Mouse (Mus musculus): Measurements from ENCODE around the gene Klf9. TPM values are rescaled to one million over a fixed set of nuclear protein-coding genes. Genes with fewer than 3 reads are reported as not detected.

Klf9 gene
- polyA plus RNA-seq, 2 experiments: 0.74 to 0.86 TPM

GRCm38 (mm10) chr19:23147026-23147966, 6.3 kb downstream of the Klf9 start:
- no peak for ATAC-seq (ENCODE audit: insufficient read depth)

GRCm38 (mm10) chr19:23149465-23150410, 8.7 kb downstream of the Klf9 start:
- Histone ChIP-seq H3K4me2 (ENCODE audit: low read depth) (no peak overlapping the region), H3K9ac (replicated peaks) (no peak overlapping the region), H3K9me3 (ENCODE audit: control insufficient read depth, low read length) (no peaks in the 10 kb centered on the region), H3K4me3 (ENCODE audit: insufficient read depth in 1 of 2, low read depth in 2 of 2, low read length in 2 of 2) (no peak overlapping the region), H3K27me3 (ENCODE audit: control insufficient read depth, insufficient read depth, low read length) (no peaks in the 10 kb centered on the region), H3K36me3 (replicated peaks; ENCODE audit: control insufficient read depth, insufficient read depth, low read depth) (no peaks in the 10 kb centered on the region), H3K27ac (peak overlapping the region; percentile 9; the same call in 1 of the 2 replicates), H3K4me1 (replicated peaks; ENCODE audit: control insufficient read depth in 2 of 2, insufficient read depth in 2 of 2, low read length in 1 of 2) (peaks cover 22 to 52% of the 10 kb centered on the region in 2 experiments)
- no peak for TF ChIP-seq CTCF (IDR thresholded peaks at IDR 0.05; ENCODE audit: low read depth)
- no peak for TF ChIP-seq EP300 (IDR thresholded peaks at IDR 0.05; ENCODE audit: low read depth)
- DNase-seq (ENCODE audit: low read depth in 3 of 3, low spot score in 3 of 3) (no peak), ATAC-seq (ENCODE audit: insufficient read depth) (no peak)
- WGBS (ENCODE audit: insufficient replicate concordance): 57% methylated on average over 7 of the region's 7 CpGs

More at GRCm38 (mm10) chr19:23147026-23147966, 6.3 kb downstream of the Klf9 start:
- H3K36me3 ChIP-seq (replicated peaks; ENCODE audit: control insufficient read depth, insufficient read depth, low read depth): no peaks in the 10 kb centered on the region
- H3K4me2 ChIP-seq (ENCODE audit: low read depth): 0 out of 2 replicates have a peak overlapping the region, but pooled peaks have one; percentile 6
- peaks cover 3% of the 10 kb centered on the region; the same call in 1 of the 2 replicates for H3K27me3 ChIP-seq (ENCODE audit: control insufficient read depth, insufficient read depth, low read length)
- H3K9me3 ChIP-seq (ENCODE audit: control insufficient read depth, low read length): no peaks in the 10 kb centered on the region
- 62% methylated on average over 15 of the region's 15 CpGs for WGBS (ENCODE audit: insufficient replicate concordance)
- no peak overlapping the region for H3K27ac ChIP-seq
- TF ChIP-seq EP300 (IDR thresholded peaks at IDR 0.05; ENCODE audit: low read depth) (no peak), CTCF (IDR thresholded peaks at IDR 0.05; ENCODE audit: low read depth) (no peak)
- no peak overlapping the region for H3K4me3 ChIP-seq (ENCODE audit: insufficient read depth in 1 of 2, low read depth in 2 of 2, low read length in 2 of 2)
- no peak overlapping the region; the same call in 1 of the 2 replicates for H3K9ac ChIP-seq (replicated peaks)
- DNase-seq (ENCODE audit: low read depth in 3 of 3, low spot score in 3 of 3): no peak
- peaks cover 16 to 40% of the 10 kb centered on the region in 2 experiments for H3K4me1 ChIP-seq (replicated peaks; ENCODE audit: control insufficient read depth in 2 of 2, insufficient read depth in 2 of 2, low read length in 1 of 2)

GRCm38 (mm10) chr19:23150556-23151265, 9.7 kb downstream of the Klf9 start:
- 80% methylated on average over 14 of the region's 14 CpGs for WGBS (ENCODE audit: insufficient replicate concordance)
- Histone ChIP-seq H3K27ac (no peak overlapping the region), H3K4me1 (replicated peaks; ENCODE audit: control insufficient read depth in 2 of 2, insufficient read depth in 2 of 2, low read length in 1 of 2) (peaks cover 22 to 52% of the 10 kb centered on the region in 2 experiments), H3K27me3 (ENCODE audit: control insufficient read depth, insufficient read depth, low read length) (no peaks in the 10 kb centered on the region), H3K36me3 (replicated peaks; ENCODE audit: control insufficient read depth, insufficient read depth, low read depth) (no peaks in the 10 kb centered on the region), H3K9me3 (ENCODE audit: control insufficient read depth, low read length) (no peaks in the 10 kb centered on the region), H3K4me2 (ENCODE audit: low read depth) (no peak overlapping the region), H3K4me3 (ENCODE audit: insufficient read depth in 1 of 2, low read depth in 2 of 2, low read length in 2 of 2) (no peak overlapping the region), H3K9ac (replicated peaks) (no peak overlapping the region)
- no peak for TF ChIP-seq CTCF (IDR thresholded peaks at IDR 0.05; ENCODE audit: low read depth)
- no peak for TF ChIP-seq EP300 (IDR thresholded peaks at IDR 0.05; ENCODE audit: low read depth)
- DNase-seq (ENCODE audit: low read depth in 3 of 3, low spot score in 3 of 3): no peak
- ATAC-seq (ENCODE audit: insufficient read depth): no peak

- H3K27ac ChIP-seq: peak overlapping the region; percentile 68
- H3K9ac ChIP-seq (replicated peaks): peak overlapping the region; percentile 57
- H3K27me3 ChIP-seq (ENCODE audit: control insufficient read depth, insufficient read depth, low read length): no peaks in the 10 kb centered on the region
- no peaks in the 10 kb centered on the region for H3K36me3 ChIP-seq (replicated peaks; ENCODE audit: control insufficient read depth, insufficient read depth, low read depth)
- H3K4me1 ChIP-seq (replicated peaks; ENCODE audit: control insufficient read depth in 2 of 2, insufficient read depth in 2 of 2, low read length in 1 of 2): peaks cover 22 to 47% of the 10 kb centered on the region in 2 experiments
- peak overlapping the region; percentile 78 for H3K4me2 ChIP-seq (ENCODE audit: low read depth)
- H3K4me3 ChIP-seq (ENCODE audit: insufficient read depth in 1 of 2, low read depth in 2 of 2, low read length in 2 of 2): peak overlapping the region; percentile 46 to 48
- TF ChIP-seq EP300 (IDR thresholded peaks at IDR 0.05; ENCODE audit: low read depth) (no peak), CTCF (IDR thresholded peaks at IDR 0.05; ENCODE audit: low read depth) (peak; percentile 67)
- ATAC-seq (ENCODE audit: insufficient read depth): peak; percentile 62
- 8% methylated on average over 11 of the region's 11 CpGs for WGBS (ENCODE audit: insufficient replicate concordance)
- DNase-seq (ENCODE audit: low read depth in 3 of 3, low spot score in 3 of 3): peak in 2 of 3 experiments; percentile 45 to 53
- no peaks in the 10 kb centered on the region for H3K9me3 ChIP-seq (ENCODE audit: control insufficient read depth, low read length)
These were observed 10.6 kb downstream of the Klf9 start for GRCm38 (mm10) chr19:23151651-23152070.
